Mouse (Mus musculus) mature B cell (primary cell): ENCODE data around the gene Zcwpw1.

Experiments
- in situ Hi-C: fragments of 300-500 bp; cut with MboI; formaldehyde crosslinking; loops from 2 replicates; pipeline ENCODE4 v1.14.3; 2019

The Zcwpw1 gene

GRCm38 (mm10) chr5:137784546-137784945 lies 3.1 kb upstream of the Zcwpw1 start:
- in situ Hi-C loops, result no loop called here

GRCm38 (mm10) chr5:137785164-137786031 lies 2.2 kb upstream of the Zcwpw1 start:
- in situ Hi-C loops, result no loop called here

GRCm38 (mm10) chr5:137786109-137786942 lies 1.3 kb upstream of the Zcwpw1 start:
- in situ Hi-C loops, result no loop called here

GRCm38 (mm10) chr5:137788171-137788570 lies 573 bp downstream of the Zcwpw1 start:
- in situ Hi-C loops, result no loop called here

DNA sequence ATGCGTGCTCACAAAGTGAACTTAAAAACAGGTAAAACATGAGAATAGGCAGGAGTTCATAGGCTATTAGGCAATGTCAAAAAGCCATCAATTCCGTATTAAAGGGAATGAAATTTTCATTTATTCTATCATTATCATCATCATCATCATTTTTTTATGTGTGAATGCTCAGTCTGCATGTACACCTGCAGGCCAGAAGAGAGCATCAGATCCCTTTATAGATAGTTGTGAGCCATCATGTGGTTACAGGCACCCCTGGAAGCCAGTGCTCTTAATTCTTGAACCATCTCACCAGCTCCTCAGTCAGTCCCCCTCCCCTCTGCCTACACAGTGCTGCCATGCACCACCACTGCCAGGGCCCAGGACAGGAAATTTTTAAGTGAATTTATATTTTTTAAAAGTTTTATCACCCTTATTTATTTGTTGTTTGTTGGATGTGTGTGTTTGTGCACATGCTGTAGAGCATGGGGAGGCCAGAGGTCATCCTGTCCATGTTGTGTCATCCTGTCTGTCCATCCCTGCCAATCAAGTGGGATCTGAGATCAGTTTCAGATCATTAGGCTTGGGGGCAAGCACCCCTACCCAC lies 1.4 kb downstream of the Zcwpw1 start:
- in situ Hi-C loops, result no loop called here

- in situ Hi-C loops, result no loop called here
Measured at GRCm38 (mm10) chr5:137791553-137791952, 4.0 kb downstream of the Zcwpw1 start.

DNA sequence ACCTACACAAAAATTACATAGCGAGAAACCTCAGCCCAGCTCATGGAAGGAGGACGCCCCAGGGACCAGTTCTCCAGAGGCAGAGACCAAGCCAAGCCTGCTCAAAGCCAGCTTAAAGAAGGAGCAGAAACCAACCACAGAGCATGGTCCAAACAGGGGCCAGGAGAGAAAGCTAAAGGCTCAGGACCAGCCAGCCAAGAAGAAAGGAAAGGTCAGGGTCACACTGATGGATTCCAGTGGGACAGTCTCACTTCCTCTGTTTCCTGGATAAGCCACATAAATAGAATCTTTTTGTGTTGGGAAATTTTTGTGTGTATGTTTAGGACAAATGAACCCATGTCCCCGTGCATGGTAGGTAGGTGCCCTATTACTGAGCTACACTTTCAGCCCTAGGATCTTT lies 9.0 kb downstream of the Zcwpw1 start:
- in situ Hi-C loops, result no loop called here

DNA sequence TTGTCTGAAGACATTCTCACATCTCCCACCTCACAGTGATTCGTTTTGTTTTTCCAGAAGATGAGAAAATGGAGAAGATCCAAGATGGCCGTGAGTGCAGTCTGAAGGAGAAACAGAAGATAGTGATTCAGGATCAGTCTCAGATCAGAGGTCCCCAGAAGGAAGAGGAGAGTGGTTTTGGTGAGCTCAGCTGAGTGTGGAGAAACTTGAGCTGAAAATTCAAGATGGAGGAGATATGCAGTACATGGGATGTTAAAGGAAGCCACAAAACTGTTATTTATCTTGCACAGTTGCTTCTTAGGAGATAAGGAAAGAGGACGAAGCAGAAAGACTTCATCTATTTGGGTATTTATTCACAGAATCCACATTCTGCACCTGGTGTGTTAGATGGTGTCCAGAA lies 13.3 kb downstream of the Zcwpw1 start:
- in situ Hi-C loops, result no loop called here

GRCm38 (mm10) chr5:137806158-137806557 lies 18.6 kb downstream of the Zcwpw1 start:
- in situ Hi-C loops, result no loop called here

- in situ Hi-C loops, result no loop called here
Measured at GRCm38 (mm10) chr5:137808316-137808715, 20.7 kb downstream of the Zcwpw1 start.

GRCm38 (mm10) chr5:137817466-137818222 lies 30.0 kb downstream of the Zcwpw1 start:
- in situ Hi-C loops, result no loop called here

GRCm38 (mm10) chr5:137822126-137822525 lies 34.5 kb downstream of the Zcwpw1 start:
- in situ Hi-C loops, result no loop called here

DNA sequence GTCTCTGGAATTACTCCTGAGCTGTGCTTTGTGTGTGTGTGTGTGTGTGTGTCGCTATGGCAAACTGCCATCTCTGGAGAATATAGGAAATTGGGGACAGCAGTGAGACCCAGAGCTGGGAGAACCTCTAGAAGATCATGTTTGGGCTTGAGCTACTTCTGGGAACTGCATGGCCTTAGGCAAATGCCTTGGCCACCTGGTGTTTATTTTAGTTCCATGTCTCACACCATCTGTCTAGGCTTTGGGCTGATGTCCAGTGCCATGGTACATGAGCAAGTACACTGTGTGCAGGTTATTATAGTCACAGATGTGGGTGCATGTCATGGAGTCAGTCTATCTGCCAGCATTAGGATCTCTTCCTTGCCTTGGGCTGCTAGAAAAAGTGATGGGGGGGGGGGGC lies 35.0 kb downstream of the Zcwpw1 start:
- in situ Hi-C loops, result no loop called here

DNA sequence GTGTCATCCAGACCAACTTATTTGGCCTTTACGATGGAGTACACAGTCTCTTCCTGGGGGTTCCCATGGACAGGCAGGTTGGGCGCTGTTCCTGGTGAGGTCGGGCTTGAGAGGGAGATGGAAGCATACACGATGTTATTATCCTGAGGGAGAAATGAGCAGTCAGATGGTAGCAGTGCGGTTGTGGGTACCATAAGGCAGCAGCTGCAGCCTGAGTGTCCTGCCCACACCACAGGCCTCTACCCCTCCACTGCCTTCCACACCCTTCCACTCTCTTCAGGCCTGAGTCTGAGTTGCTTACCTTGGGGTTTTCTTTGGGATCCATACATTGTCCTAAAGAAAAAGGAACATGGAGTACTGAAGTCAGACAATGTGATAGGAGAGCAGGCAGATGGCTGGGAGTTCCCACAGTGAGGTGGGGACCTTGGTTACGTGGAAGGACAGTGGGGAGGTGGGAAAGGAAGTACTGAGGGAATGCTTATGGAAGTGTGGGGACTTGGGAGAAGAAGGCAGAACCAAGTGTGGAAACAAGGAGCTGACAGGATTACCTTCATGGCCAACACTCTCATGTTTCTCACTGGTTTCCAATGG lies 36.0 kb downstream of the Zcwpw1 start:
- in situ Hi-C loops, result no loop called here

DNA sequence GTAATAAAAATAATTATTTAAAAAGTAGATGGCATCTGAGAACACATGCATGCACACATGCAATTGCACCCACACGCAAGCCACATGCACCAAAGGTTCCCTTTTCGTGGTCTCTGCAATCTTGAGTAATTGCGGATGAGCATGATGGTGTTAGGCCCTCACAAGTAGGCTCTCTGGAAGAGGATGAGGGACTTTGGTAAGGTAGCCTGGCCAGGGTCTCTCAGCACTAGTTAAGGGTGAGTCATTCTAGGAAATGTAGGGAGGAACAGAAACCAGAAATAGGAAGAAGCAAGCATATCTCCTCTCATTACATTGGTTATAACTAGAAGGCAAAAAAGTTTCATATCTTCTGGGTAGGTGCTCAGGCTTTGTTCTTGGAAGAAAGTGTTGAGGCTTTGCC lies 37.4 kb downstream of the Zcwpw1 start:
- in situ Hi-C loops, result no loop called here

DNA sequence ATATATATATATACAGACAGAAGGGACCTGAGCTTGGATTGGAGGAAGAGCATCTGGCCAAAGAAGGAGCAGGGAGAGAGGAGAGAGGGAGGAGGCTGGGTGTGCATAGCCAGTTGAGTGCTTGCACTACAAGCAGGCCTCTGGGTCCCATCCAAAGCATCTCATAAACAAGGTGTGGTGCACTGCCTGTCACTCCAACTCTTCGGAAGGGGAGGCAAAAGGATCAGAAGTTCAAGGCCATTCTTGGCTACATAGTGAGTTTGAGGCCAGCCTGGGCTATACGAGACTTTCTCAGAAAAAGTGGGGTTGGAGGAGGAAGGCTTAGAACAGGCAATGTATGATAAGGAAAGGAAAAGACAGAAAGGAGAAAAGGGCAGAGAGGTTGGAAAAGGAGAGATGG lies 38.4 kb downstream of the Zcwpw1 start:
- in situ Hi-C loops, result no loop called here

GRCm38 (mm10) chr5:137826421-137826820 lies 38.8 kb downstream of the Zcwpw1 start:
- in situ Hi-C loops, result no loop called here

DNA sequence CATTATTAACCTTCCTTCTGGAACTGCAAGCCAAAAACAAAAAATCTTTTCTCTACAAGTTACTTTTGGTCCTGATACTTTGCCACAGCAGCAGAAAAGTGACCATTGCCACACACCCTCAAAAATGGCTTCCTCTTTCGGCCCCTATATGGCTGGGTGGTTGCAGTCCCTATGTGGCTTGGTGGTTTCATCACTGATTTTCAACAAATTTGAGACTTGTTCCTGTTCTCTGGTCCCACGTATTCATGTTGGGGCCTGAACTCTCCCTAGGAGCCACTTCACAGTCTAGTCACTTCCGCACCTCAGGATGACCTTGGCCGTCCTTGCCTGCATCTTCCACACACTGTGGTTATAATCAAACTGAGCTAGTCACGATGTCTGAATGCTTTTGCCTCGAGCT lies 41.1 kb downstream of the Zcwpw1 start:
- in situ Hi-C loops, result no loop called here

GRCm38 (mm10) chr5:137830238-137830637 lies 42.6 kb downstream of the Zcwpw1 start:
- in situ Hi-C loops, result no loop called here

GRCm38 (mm10) chr5:137831106-137831505 lies 43.5 kb downstream of the Zcwpw1 start:
- in situ Hi-C loops, result no loop called here

DNA sequence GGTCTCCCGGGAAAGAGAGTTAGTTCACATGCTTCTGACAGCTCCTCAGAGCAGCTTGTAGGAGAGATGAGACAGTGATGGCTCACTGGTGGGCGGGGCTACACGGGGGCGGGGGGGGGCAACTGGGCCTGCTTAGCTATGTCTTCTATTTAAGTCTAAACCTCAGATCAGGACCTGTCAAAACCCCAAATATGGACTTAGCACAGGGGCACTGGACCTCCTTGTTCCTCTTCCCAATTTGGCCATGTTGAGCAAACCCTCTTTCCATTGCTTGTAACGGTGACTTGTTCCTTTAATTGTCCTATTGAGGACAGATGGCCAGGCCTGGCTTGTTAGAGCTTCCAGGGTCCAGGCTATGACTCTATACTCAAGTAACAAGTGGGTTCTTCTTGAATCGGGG lies 43.9 kb downstream of the Zcwpw1 start:
- in situ Hi-C loops, result no loop called here
